Mouse (Mus musculus): Measurements from ENCODE around the gene Igfbp3.

- no peak for TF ChIP-seq CTCF (IDR thresholded peaks at IDR 0.05; ENCODE audit: low read depth, low read length)
- TF ChIP-seq POLR2A (IDR thresholded peaks at IDR 0.05; ENCODE audit: extremely low read depth, insufficient read depth, low read length) = no peak
These were observed 16.3 kb upstream of the Igfbp3 start for GRCm38 (mm10) chr11:7230000-7230399.

All from liver, adult 2 months (tissue).